Mouse (Mus musculus) thymus, postnatal 36 days (tissue): Measurements from ENCODE around the gene Gata3.

Experiments used
- DNase-seq, 2 experiments: peaks; one replicate each; pipeline ENCODE4 v3.0.0; 2022; ENCODE audit warnings: mixed read lengths in 2 of 2

Gata3 gene

DNA sequence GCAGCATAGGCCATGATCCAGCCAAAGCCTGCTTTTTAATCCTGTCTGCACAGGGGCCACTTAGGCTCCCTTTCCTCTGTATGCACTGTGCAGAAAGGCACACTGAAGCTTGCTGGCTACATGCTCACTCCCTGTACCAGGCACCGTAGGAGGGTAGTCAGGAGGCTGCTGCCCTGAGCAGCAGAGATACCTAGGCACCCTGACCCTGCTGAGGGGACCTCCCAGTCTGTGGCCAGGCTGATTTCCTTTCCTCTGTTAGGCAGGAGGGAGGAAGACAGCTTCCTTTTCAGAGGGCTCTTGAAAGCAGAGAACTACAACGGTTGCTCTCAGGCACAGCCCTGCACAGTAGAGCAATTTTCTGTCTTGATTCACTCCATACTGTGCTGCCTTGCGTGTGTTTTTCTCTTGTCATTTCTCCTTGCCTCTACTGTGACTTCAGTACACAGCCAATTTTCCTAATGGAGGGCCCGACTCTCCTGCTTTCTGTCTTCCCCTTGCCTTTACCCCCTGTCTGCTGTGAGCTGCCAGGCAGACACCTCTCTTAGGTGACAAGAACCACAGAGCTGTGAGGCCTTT is 18.6 kb downstream of the Gata3 start:
- DNase-seq: peak; percentile 51 to 65

DNA sequence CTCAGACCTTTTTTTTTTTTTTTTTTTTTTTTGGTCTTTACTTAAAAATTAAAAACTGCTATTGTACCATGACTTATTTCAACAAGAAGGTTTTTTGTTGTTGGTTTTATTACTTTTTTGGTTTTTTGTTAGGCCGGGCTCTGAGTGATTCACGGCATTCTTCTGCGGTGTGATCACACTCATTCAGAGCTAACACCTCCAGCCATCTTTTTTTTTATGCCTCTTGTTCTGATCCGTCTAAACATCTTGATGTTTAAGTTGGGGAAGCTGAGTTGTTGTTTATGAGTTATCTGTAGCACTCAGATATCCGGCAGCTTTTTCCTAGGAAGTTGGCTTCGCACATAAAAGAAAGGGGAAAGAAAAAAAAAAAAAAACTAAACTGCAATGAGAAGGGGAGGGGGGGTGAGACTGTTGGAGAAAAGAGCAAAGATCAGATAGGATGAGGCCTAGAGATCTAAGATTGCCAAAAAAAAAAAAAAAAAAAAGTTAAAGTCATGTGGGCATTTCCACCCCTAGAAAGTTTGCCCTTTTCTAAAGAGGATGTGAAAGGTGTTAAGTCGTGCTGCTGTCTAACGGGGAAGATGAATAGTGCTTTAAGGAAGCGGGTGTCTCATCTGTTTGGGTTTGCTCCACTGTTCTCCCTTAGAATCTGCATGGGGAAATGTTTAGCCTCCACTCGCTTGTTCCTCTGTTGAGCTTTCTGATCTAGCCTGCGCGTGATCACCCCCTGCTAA is 22.6 kb downstream of the Gata3 start:
- no peak for DNase-seq

DNA sequence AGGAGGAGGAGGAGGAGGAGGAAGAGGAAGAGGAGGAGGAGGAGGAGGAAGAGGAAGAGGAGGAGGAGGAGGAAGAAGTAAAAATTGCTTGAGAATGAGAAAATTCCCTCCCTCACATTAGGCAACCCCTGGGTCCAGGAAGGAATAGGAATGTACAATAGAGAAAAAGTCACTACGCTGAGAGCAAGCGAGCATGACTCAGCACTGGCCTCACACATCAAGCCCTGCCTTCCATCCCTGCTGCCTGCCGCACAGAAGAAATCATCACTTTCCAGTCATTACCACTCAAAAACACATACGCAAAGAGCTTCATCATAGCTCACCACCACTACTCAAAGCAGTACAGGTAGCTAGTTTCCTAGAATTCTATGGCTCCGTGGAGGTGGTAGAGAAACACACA is 29.1 kb downstream of the Gata3 start:
- no peak for DNase-seq

DNA sequence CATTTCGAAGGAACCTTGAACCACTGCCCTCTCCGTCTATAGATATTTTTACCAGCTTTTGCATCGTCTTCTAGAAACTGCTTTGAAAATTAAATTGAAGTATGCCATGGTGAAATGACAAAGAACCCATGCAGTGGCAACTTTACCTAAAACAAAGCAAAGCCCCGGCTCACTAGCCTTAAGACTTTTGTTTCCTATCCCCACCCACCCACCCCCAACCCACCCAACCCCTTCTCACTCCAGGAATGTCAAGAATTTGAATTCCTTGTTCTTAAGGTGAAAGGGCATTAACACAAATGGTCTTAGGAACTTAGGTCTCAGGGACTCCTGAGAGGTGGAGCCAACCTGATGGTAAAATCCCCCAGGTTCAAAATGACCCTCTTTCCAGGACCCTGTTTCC is 34.0 kb downstream of the Gata3 start:
- DNase-seq: no peak

DNA sequence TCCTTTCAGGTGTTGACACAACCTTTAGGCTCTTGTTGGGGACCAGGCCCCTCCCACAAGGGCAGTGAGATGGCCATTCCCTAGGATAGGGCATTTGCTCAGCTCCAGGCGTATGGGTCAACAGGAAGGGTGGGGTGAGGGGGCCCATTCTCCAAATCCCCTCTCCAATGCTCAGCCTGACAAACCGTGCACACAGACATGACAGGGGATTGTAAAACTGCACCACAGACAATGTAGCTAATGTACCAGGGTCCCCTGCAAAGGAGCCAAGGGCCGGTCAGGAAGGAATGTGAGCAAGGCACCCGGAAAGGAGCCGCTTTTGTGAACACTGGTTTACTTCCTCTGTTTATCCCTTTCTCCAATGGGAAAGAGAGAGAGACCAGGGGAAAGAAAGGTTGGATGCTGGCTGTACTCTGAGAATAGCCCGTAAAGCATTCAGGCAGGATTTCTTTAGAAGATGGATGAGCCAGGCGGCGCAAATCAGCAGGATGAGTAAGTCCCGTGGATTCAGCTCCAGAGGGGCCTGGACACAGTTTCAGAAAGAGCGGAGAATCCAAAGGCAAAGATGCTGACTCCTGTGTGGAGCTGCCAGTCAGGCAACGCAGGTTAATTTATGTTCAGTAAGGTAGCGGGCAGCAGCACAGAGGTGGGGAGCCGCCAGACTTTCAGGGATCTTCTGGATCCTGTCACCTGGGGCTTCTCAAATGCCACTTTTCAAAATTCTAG is 36.8 kb downstream of the Gata3 start:
- no peak for DNase-seq

DNA sequence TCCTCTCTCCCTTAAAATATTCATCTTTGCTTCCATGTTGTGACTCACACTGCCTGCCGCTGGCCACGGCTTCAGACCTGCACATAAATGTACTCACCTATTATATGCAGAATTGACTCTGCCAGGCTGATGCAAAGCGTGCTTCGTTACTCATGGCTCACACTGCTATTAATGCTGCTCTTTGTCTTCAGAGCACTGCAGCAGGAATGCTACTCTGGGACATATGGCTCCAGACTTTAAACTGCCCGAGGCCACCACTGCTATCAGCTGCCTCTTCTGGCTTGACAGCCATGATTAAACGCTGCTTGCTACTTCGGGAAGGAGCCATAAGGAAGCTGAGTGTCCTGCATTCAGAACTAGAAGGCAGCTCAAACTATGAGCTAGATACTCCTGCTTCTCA is 54.6 kb downstream of the Gata3 start:
- no peak for DNase-seq

DNA sequence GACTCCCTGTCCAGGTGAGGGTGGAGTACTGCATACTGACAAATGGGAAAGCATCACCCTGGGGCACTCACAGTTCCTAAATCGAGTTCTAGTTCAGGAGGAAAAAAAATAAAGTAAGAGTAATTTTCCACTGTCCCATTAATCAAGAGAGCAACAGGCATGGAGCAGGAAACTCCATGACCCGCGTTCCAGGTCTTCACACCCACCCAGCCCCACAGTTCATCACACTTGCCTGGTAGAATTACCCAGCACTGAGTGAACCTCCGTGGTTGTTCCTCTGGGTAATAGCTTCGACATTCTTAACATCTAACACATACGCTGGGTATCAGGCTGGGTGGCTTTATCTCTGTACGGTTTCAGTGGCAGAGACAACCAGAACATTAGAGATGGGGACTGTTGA is 56.1 kb downstream of the Gata3 start:
- no peak for DNase-seq

DNA sequence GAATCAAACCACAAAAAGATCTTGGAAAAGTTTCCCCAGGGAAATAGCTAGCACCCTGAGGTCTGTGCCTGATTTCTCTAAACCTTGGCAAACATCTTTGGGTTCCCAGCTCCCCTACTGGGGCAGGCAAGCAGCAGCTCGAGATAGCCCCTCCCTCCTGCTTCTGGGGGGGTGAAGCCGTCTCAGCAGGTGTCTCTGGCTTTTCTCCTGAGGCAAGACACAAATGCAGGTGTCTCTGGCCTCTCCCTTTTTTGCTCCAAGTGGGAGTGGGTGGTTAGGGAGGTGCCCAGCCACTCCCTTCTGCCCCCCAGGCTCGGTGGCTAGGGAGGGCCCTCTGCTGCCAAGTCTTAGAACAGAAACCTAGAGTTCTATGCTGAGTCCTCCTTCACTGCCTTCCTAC is 62.2 kb downstream of the Gata3 start:
- DNase-seq: peak; percentile 45 to 73

DNA sequence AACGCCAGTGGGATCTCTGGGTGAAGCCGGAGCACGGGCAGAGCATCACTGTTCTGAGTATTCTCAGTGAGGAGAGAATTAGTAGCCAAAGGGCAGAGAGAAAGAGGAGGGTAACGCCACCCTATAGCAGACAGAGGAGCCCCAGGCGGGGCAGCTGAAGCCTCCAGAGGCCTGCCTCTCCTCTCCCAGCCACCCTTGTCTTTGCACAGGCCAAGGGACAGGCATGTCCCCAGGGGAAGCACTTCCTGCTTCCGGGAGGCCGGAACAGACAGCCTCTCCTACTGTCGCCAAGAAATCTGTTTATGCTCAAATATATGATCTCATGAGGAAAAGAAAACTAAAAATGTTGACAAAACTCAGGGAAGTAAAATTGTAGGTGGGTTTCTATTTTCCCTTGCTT is 69.2 kb downstream of the Gata3 start:
- no peak for DNase-seq

DNA sequence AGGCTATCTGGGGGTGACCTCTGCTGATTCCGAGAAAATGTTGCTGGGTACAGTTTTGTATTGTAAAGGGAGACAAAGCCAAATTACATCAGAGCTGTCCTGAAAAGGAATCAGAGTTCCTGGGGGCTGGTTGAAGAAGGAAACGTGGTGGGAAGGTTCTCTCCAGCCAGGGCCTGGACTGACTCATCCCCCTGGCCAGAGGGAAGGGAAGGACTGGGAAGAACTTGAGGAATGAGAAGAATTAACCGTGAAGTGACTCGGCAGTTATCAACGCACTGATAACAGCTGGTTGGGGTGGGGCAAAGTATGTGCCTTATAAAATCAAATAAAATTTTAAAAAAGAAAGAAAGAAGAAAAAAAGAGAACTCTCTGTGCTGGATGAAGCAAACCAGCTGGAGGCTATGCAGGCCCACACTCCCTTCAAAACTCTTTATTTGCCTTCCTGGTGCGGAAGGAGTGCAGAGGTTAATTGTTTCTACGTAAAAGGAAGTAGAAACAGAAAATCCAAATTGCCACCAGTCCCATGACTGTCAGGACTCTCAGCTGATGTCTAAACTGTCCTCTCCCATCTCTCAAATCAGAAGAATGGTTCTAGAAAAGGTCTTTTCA is 71.6 kb downstream of the Gata3 start:
- no peak for DNase-seq
